In genomic region chr9:15708979-15709598, GRCm38 (mm10) we compare ENCODE assay signal across 8 mouse cellular contexts. TPM values are rescaled to one million over a fixed set of nuclear protein-coding genes. Genes with fewer than 3 reads are reported as not detected.
A peak's percentile ranks its signal among the peaks of the same experiment; 100 is the strongest.
DNase-seq lines count a peak whose midpoint lies in the region; ATAC-seq and TF ChIP-seq lines count a peak whose summit lies in the region.

No protein-coding gene starts in this region.

- 10% methylated on average over 14 of the region's 14 CpGs for WGBS in heart, embryonic 11.5 days (ENCODE audit: insufficient replicate concordance)
- WGBS in forebrain, postnatal 0 days: 16% methylated on average over 14 of the region's 14 CpGs
- WGBS in liver, embryonic 13.5 days (ENCODE audit: insufficient replicate concordance): 16% methylated on average over 14 of the region's 14 CpGs
- 18% methylated on average over 14 of the region's 14 CpGs for WGBS in neural tube, embryonic 13.5 days

- no peaks in the 10 kb centered on the region for H3K9me3 ChIP-seq in heart, embryonic 11.5 days (replicated peaks; ENCODE audit: control insufficient read depth, low read length)
- H3K9me3 ChIP-seq in forebrain, postnatal 0 days (ENCODE audit: low read length): no peaks in the 10 kb centered on the region
- no peaks in the 10 kb centered on the region for H3K9me3 ChIP-seq in liver, embryonic 13.5 days (replicated peaks)
- H3K9me3 ChIP-seq in neural tube, embryonic 13.5 days: no peaks in the 10 kb centered on the region

- H3K4me3 ChIP-seq in heart, embryonic 11.5 days (ENCODE audit: low read depth, low read length): peak overlapping the region; percentile 79
- peak overlapping the region; percentile 80 for H3K4me3 ChIP-seq in forebrain, postnatal 0 days (ENCODE audit: low read depth, low read length)
- H3K4me3 ChIP-seq in liver, embryonic 13.5 days (replicated peaks): peak overlapping the region; percentile 63
- H3K4me3 ChIP-seq in neural tube, embryonic 13.5 days: peak overlapping the region; percentile 69

- peak overlapping the region; percentile 77; the same call in 1 of the 2 replicates for H3K27ac ChIP-seq in heart, embryonic 11.5 days (ENCODE audit: low read depth, low read length)
- H3K27ac ChIP-seq in forebrain, postnatal 0 days (ENCODE audit: low read depth, low read length): peak overlapping the region; percentile 93
- H3K27ac ChIP-seq in liver, embryonic 13.5 days: no peak overlapping the region
- H3K27ac ChIP-seq in neural tube, embryonic 13.5 days (replicated peaks): peak overlapping the region; percentile 90

- H3K27me3 ChIP-seq in heart, embryonic 11.5 days (ENCODE audit: control insufficient read depth, insufficient read depth, low read length): no peaks in the 10 kb centered on the region
- no peaks in the 10 kb centered on the region for H3K27me3 ChIP-seq in forebrain, postnatal 0 days (ENCODE audit: insufficient read depth, low read length)
- H3K27me3 ChIP-seq in liver, embryonic 13.5 days: peaks cover 21% of the 10 kb centered on the region
- H3K27me3 ChIP-seq in neural tube, embryonic 13.5 days: no peaks in the 10 kb centered on the region

- peak; percentile 35; the same call in 1 of the 2 replicates for TF ChIP-seq CTCF in forebrain, postnatal 0 days (IDR thresholded peaks at IDR 0.05; ENCODE audit: low read depth)

- peak overlapping the region; percentile 83 for H3K9ac ChIP-seq in heart, embryonic 11.5 days (ENCODE audit: low read depth, low read length)
- peak overlapping the region; percentile 90 for H3K9ac ChIP-seq in forebrain, postnatal 0 days
- peak overlapping the region; percentile 66 for H3K9ac ChIP-seq in liver, embryonic 13.5 days
- peak overlapping the region; percentile 91 for H3K9ac ChIP-seq in neural tube, embryonic 13.5 days

- intact Hi-C loops in heart, postnatal 14 days (cut with DNase I): no loop called here

- H3K4me2 ChIP-seq in heart, embryonic 11.5 days: peak overlapping the region; percentile 90
- H3K4me2 ChIP-seq in forebrain, postnatal 0 days (ENCODE audit: low read depth): peak overlapping the region; percentile 58
- H3K4me2 ChIP-seq in liver, embryonic 13.5 days: peak overlapping the region; percentile 76
- H3K4me2 ChIP-seq in neural tube, embryonic 13.5 days: peak overlapping the region; percentile 75

- no peaks in the 10 kb centered on the region for H3K36me3 ChIP-seq in heart, embryonic 11.5 days (ENCODE audit: control insufficient read depth, insufficient read depth, low read length)
- H3K36me3 ChIP-seq in forebrain, postnatal 0 days (ENCODE audit: insufficient read depth): no peaks in the 10 kb centered on the region
- H3K36me3 ChIP-seq in liver, embryonic 13.5 days: no peaks in the 10 kb centered on the region
- no peaks in the 10 kb centered on the region for H3K36me3 ChIP-seq in neural tube, embryonic 13.5 days

- DNase-seq in heart, postnatal 14 days: no peak
- DNase-seq in WW6 (ENCODE audit: low read depth, low spot score): peak; percentile 11
- DNase-seq in forebrain, postnatal 0 days: no peak
- no peak for DNase-seq in liver, embryonic 13.5 days
- no peak for DNase-seq in right cerebral cortex, adult 18-20 months
- no peak for DNase-seq in layer of hippocampus, postnatal 10 days (ENCODE audit: low spot score in 2 of 2)

- ATAC-seq in heart, embryonic 11.5 days (replicated peaks; ENCODE audit: insufficient number of reproducible peaks, low FRiP score, low TSS enrichment): peak; percentile 44
- ATAC-seq in forebrain, postnatal 0 days: peak; percentile 57
- peak; percentile 38 for ATAC-seq in liver, embryonic 13.5 days (ENCODE audit: low read depth)
- ATAC-seq in neural tube, embryonic 13.5 days (ENCODE audit: low read depth): peak; percentile 57

- 0 out of 2 replicates have a peak, but pooled peaks cover 2% of the 10 kb centered on the region for H3K4me1 ChIP-seq in heart, embryonic 11.5 days (ENCODE audit: control insufficient read depth, insufficient read depth, low read length)
- peaks cover 9% of the 10 kb centered on the region; the same call in 1 of the 2 replicates for H3K4me1 ChIP-seq in forebrain, postnatal 0 days (ENCODE audit: insufficient read depth)
- H3K4me1 ChIP-seq in liver, embryonic 13.5 days (replicated peaks): peaks cover 8% of the 10 kb centered on the region
- H3K4me1 ChIP-seq in neural tube, embryonic 13.5 days (replicated peaks): peaks cover 40% of the 10 kb centered on the region

RNA-seq across cellular contexts. Expression of gene Slc36a4, which starts 0.4 kb away (rescaled TPM):
- 11.4 and 12.6 TPM in 2 replicates for polyA plus RNA-seq in heart, embryonic 11.5 days (2014; fragmentation: Nextera tagmentation; extraction: Ambion mirVana)
- total RNA-seq in heart, postnatal 14 days (2021): 10 to 100 TPM; 11.9 to 12.3 TPM
- 40.0 and 56.9 TPM in 2 replicates for total RNA-seq in forebrain, postnatal 0 days (2014; rRNA removed)
- polyA plus RNA-seq in forebrain, postnatal 0 days (2015; fragmentation: Nextera tagmentation; extraction: Ambion mirVana): 18.6 and 28.1 TPM in 2 replicates
- polyA plus RNA-seq in liver, embryonic 13.5 days (2015; fragmentation: Nextera tagmentation; extraction: Ambion mirVana): 1.4 and 1.6 TPM in 2 replicates
- 18.8 and 23.4 TPM in 2 replicates for polyA plus RNA-seq in neural tube, embryonic 13.5 days (2015; fragmentation: Nextera tagmentation; extraction: Ambion mirVana)
- total RNA-seq in layer of hippocampus, postnatal 10 days (2021): 10 to 100 TPM; 47.5 to 49.1 TPM
